Comparison of ENCODE assay signal across 16 mouse cellular contexts in genomic region chr13:93252941-93253340, GRCm38 (mm10).
"Had no signal": no experiment of that assay in that cellular context is flagged by ENCODE, and none has a peak within 500 bp of the region (broad histone marks: within the 10 kb centered on the region; RNA-seq: fewer than 3 reads in every experiment).

No protein-coding gene starts in this region.

- H3K4me1 ChIP-seq: liver, embryonic 15.5 days had no signal

- H3K36me3 ChIP-seq: liver, embryonic 15.5 days had no signal

- H3K4me2 ChIP-seq: liver, embryonic 11.5 days; liver, embryonic 15.5 days; midbrain, embryonic 11.5 days had no signal

- H3K9me3 ChIP-seq: liver, embryonic 15.5 days had no signal

- DNase-seq: kidney, adult 11 months; kidney, adult 9 months; kidney, postnatal 4 days; lung, adult 2 months; lung, postnatal 36 days; right cerebral cortex, adult 18-20 months; right cerebral cortex, postnatal 25 days; thymus, adult 2 months; thymus, postnatal 25 days had no signal

- H3K27ac ChIP-seq: kidney, postnatal 0 days; layer of hippocampus, adult 2 months; liver, embryonic 15.5 days had no signal

- ATAC-seq: lung, postnatal 0 days had no signal

- H3K27me3 ChIP-seq: liver, embryonic 15.5 days had no signal

- H3K9ac ChIP-seq: liver, embryonic 15.5 days had no signal

- H3K4me3 ChIP-seq: layer of hippocampus, adult 2 months; liver, embryonic 15.5 days; myocyte had no signal
